Mouse (Mus musculus) liver, adult 2 months (tissue): Measurements from ENCODE around the gene Kif13a. TPM values are rescaled to one million over a fixed set of nuclear protein-coding genes. Genes with fewer than 3 reads are reported as not detected.

ENCODE experiments used
- DNase-seq: peaks from one replicate; pipeline ENCODE4 v3.0.0-alpha.2; 2011; ENCODE audit warnings: low read depth, low spot score; ENCODE audit errors: extremely low read depth
- H3K27ac ChIP-seq: fragments of 200-500 bp; replicated peaks from 2 replicates; pipeline ENCODE4 v1.5.1; 2012; ENCODE audit warnings: low read depth, mild to moderate bottlenecking, control low read depth, inconsistent platforms, low read length; ENCODE audit not compliant: insufficient read depth
- H3K27me3 ChIP-seq: fragments of 200-500 bp; 2 replicates; pipeline ENCODE4 v1.6.1; 2012; ENCODE audit warnings: mild to moderate bottlenecking, moderate library complexity, low read length, inconsistent platforms; ENCODE audit not compliant: control insufficient read depth, insufficient read depth
- H3K36me3 ChIP-seq: fragments of 200-500 bp; 2 replicates; pipeline ENCODE4 v1.6.1; 2012; ENCODE audit warnings: low read length, inconsistent platforms; ENCODE audit not compliant: control insufficient read depth, insufficient read depth
- H3K4me1 ChIP-seq: fragments of 200-500 bp; 2 replicates; pipeline ENCODE4 v1.6.1; 2011; ENCODE audit warnings: low read length; ENCODE audit not compliant: control insufficient read depth, insufficient read depth
- H3K4me3 ChIP-seq: fragments of 200-500 bp; 2 replicates; pipeline ENCODE4 v1.5.1; 2011; ENCODE audit warnings: low read depth, mild to moderate bottlenecking, control low read depth, low read length, moderate library complexity; ENCODE audit not compliant: insufficient read depth
- H3K79me2 ChIP-seq: fragments of 200-500 bp; 2 replicates; pipeline ENCODE4 v1.6.1; 2012; ENCODE audit warnings: inconsistent platforms, mild to moderate bottlenecking, low read length, moderate library complexity; ENCODE audit not compliant: control insufficient read depth, insufficient read depth
- H3K9ac ChIP-seq: fragments of 200-500 bp; 2 replicates; pipeline ENCODE4 v1.6.1; 2012; ENCODE audit warnings: low read depth, mild to moderate bottlenecking, control low read depth, inconsistent platforms, low read length
- CTCF ChIP-seq: fragments of 200-500 bp; IDR thresholded peaks from 2 replicates; pipeline ENCODE4 v1.5.1; 2011; ENCODE audit warnings: low read depth, low read length, control low read depth
- POLR2A ChIP-seq: fragments of 200-500 bp; IDR thresholded peaks from 2 replicates; pipeline ENCODE4 v1.6.1; 2011; ENCODE audit warnings: low read length, control low read depth; ENCODE audit not compliant: insufficient read depth; ENCODE audit errors: extremely low read depth
- WGBS: fragments of 180-500 bp; shearing (Covaris S2); methylation state at CpG from one replicate; pipeline ENCODE4 v1.1.7; 2018; 5-methylcytosine and 5-hydroxymethylcytosine counted together
- polyA plus RNA-seq: library from polyadenylated mRNA; depleted of rRNA; stranded (reverse); fragments of >200 nt; gene quantifications from 2 replicates; pipeline ENCODE4 v1.2.3, GENCODE M21; 2012
- total RNA-seq: library from RNA; depleted of rRNA; stranded (reverse); fragments of >200 nt; gene quantifications from 2 replicates; pipeline ENCODE4 v1.2.3, GENCODE M21; 2014

Gene Kif13a
- total and polyA plus RNA-seq, 2 experiments = 6.6 to 11.1 TPM

- no peak for TF ChIP-seq CTCF
- DNase-seq = no peak
- H3K27ac ChIP-seq = no peak overlapping the region
- H3K27me3 ChIP-seq = no peaks in the 10 kb centered on the region
- no peaks in the 10 kb centered on the region for H3K4me1 ChIP-seq
- H3K79me2 ChIP-seq = peaks cover 2% of the 10 kb centered on the region; the same call in 1 of the 2 replicates
- 96% methylated on average over 5 of the region's 5 CpGs for WGBS
- H3K4me3 ChIP-seq = no peak overlapping the region
- H3K9ac ChIP-seq = no peak overlapping the region
- H3K36me3 ChIP-seq = no peaks in the 10 kb centered on the region
These were observed 11.2 kb downstream of the Kif13a start for GRCm38 (mm10) chr13:46918509-46918908.

- Histone ChIP-seq H3K27me3 (no peaks in the 10 kb centered on the region), H3K27ac (no peak overlapping the region), H3K4me3 (no peak overlapping the region), H3K9ac (no peak overlapping the region), H3K36me3 (no peaks in the 10 kb centered on the region), H3K79me2 (peaks cover 11% of the 10 kb centered on the region), H3K4me1 (no peaks in the 10 kb centered on the region; the same call in 1 of the 2 replicates)
- WGBS = 73% methylated on average over 6 of the region's 6 CpGs
- DNase-seq = no peak
- no peak for TF ChIP-seq POLR2A
- no peak for TF ChIP-seq CTCF
These were observed 17.7 kb downstream of the Kif13a start for GRCm38 (mm10) chr13:46911960-46912359.

- Histone ChIP-seq H3K79me2 (peaks cover 12% of the 10 kb centered on the region), H3K9ac (no peak overlapping the region), H3K36me3 (no peaks in the 10 kb centered on the region), H3K27me3 (no peaks in the 10 kb centered on the region), H3K27ac (no peak overlapping the region), H3K4me1 (no peaks in the 10 kb centered on the region; the same call in 1 of the 2 replicates), H3K4me3 (no peak overlapping the region)
- no peak for DNase-seq
- no peak for TF ChIP-seq POLR2A
- TF ChIP-seq CTCF = no peak
- WGBS = 70% methylated on average over 11 of the region's 11 CpGs
These were observed 18.6 kb downstream of the Kif13a start for GRCm38 (mm10) chr13:46911018-46911419.

GRCm38 (mm10) chr13:46909946-46910345, 19.7 kb downstream of the Kif13a start:
- no peak overlapping the region for H3K27ac ChIP-seq
- no peaks in the 10 kb centered on the region for H3K36me3 ChIP-seq
- WGBS = 86% methylated on average over 3 of the region's 3 CpGs
- no peak for TF ChIP-seq POLR2A
- TF ChIP-seq CTCF = no peak
- peaks cover 16% of the 10 kb centered on the region for H3K79me2 ChIP-seq
- H3K4me3 ChIP-seq = no peak overlapping the region
- no peak for DNase-seq
- H3K27me3 ChIP-seq = no peaks in the 10 kb centered on the region
- H3K9ac ChIP-seq = no peak overlapping the region
- no peaks in the 10 kb centered on the region; the same call in 1 of the 2 replicates for H3K4me1 ChIP-seq

GRCm38 (mm10) chr13:46909005-46909565, 20.6 kb downstream of the Kif13a start:
- WGBS = 87% methylated on average over 12 of the region's 12 CpGs
- no peaks in the 10 kb centered on the region for H3K27me3 ChIP-seq
- H3K4me1 ChIP-seq = no peaks in the 10 kb centered on the region; the same call in 1 of the 2 replicates
- no peak overlapping the region for H3K27ac ChIP-seq
- no peak for TF ChIP-seq POLR2A
- TF ChIP-seq CTCF = no peak
- H3K4me3 ChIP-seq = no peak overlapping the region
- no peak for DNase-seq
- peaks cover 14% of the 10 kb centered on the region for H3K79me2 ChIP-seq
- H3K36me3 ChIP-seq = no peaks in the 10 kb centered on the region
- H3K9ac ChIP-seq = no peak overlapping the region

GRCm38 (mm10) chr13:46908387-46908786, 21.3 kb downstream of the Kif13a start:
- Histone ChIP-seq H3K79me2 (peaks cover 13% of the 10 kb centered on the region; the same call in 1 of the 2 replicates), H3K9ac (no peak overlapping the region), H3K4me1 (no peaks in the 10 kb centered on the region; the same call in 1 of the 2 replicates), H3K27me3 (no peaks in the 10 kb centered on the region), H3K27ac (no peak overlapping the region), H3K4me3 (no peak overlapping the region), H3K36me3 (no peaks in the 10 kb centered on the region)
- no peak for DNase-seq
- WGBS = 87% methylated on average over 2 of the region's 2 CpGs
- no peak for TF ChIP-seq POLR2A
- TF ChIP-seq CTCF = no peak
